Mouse (Mus musculus): Measurements from ENCODE around the gene Nktr. TPM values are rescaled to one million over a fixed set of nuclear protein-coding genes. Genes with fewer than 3 reads are reported as not detected.

The Nktr gene
- polyA plus RNA-seq, 1 experiment from 2014 or later: 45.3 TPM

DNA sequence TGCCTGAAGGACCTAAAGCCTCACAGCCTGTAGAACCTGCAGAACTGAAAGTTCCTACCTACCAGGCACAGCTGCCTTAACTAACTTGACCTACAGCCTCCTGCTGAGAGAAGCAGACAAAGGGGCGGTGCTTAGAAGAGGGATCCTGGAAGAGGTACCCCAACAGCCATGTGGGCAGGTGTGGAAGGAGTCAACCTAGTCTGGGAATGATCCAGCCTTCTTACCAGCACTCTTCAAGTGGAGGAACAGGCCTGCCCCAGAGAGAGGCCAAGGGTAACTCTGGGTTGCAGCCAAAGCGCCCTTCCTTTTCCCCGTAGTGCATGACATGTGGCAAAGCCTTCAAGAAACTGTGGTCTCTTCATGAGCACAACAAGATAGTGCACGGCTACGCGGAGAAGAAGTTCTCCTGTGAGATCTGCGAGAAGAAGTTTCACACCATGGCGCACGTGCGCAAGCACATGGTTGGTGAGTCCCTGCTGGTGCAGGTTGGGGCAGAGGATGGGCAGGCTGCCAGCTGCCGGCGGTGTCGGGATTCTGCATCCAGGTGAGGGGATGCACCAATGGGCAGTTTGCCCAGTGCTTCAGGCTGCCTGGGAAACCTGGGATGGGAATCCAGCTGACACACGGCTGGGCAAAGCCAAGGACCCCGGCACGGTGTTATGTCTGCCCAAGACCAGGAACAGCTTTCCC lies 46.3 kb downstream of the Nktr start:
- H3K9me3 ChIP-seq (replicated peaks; ENCODE audit: control insufficient read depth, low read length, poor library complexity, severe bottlenecking): no peaks in the 10 kb centered on the region
- ATAC-seq: no peak
- 86% methylated on average over 16 of the region's 16 CpGs for WGBS
- H3K36me3 ChIP-seq (ENCODE audit: control insufficient read depth, insufficient read depth, low read length): peaks cover 29% of the 10 kb centered on the region
- peaks cover 15% of the 10 kb centered on the region for H3K4me1 ChIP-seq (ENCODE audit: control insufficient read depth, insufficient read depth, low read length)
- no peak overlapping the region for H3K27ac ChIP-seq (ENCODE audit: low read length)
- no peaks in the 10 kb centered on the region for H3K27me3 ChIP-seq (ENCODE audit: control insufficient read depth, insufficient read depth, low read depth, low read length)
- no peak overlapping the region for H3K4me2 ChIP-seq (ENCODE audit: low read length)
- H3K9ac ChIP-seq (ENCODE audit: low read depth, low read length): no peak overlapping the region
- H3K4me3 ChIP-seq (ENCODE audit: low read depth, low read length): no peak overlapping the region

DNA sequence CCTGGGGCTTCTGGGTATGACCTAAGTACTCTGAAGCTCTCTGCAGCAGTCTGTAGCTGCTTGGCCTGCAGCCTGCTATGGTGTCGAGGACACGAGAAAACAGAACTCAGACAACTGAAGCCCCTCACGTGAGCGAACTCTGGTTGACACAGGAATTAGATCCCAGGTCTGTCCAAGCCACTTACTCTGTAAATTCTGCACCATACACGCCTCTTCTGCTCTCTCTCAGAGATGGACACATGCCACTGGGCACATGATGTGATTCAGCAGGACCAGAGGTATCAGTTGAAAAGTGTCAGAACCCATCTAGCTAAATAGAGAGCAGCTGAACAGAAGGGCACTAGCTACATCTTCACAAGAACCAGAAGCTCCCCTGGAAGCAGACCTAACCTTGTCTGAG lies 53.4 kb downstream of the Nktr start:
- no peak overlapping the region for H3K4me3 ChIP-seq (ENCODE audit: low read depth, low read length)
- no peaks in the 10 kb centered on the region for H3K9me3 ChIP-seq (replicated peaks; ENCODE audit: control insufficient read depth, low read length, poor library complexity, severe bottlenecking)
- ATAC-seq: no peak
- no peaks in the 10 kb centered on the region for H3K4me1 ChIP-seq (ENCODE audit: control insufficient read depth, insufficient read depth, low read length)
- peaks cover 7% of the 10 kb centered on the region for H3K36me3 ChIP-seq (ENCODE audit: control insufficient read depth, insufficient read depth, low read length)
- peaks cover 8% of the 10 kb centered on the region; the same call in 1 of the 2 replicates for H3K27me3 ChIP-seq (ENCODE audit: control insufficient read depth, insufficient read depth, low read depth, low read length)
- H3K27ac ChIP-seq (ENCODE audit: low read length): no peak overlapping the region
- WGBS: 80% methylated on average over 5 of the region's 5 CpGs
- H3K4me2 ChIP-seq (ENCODE audit: low read length): no peak overlapping the region
- H3K9ac ChIP-seq (ENCODE audit: low read depth, low read length): no peak overlapping the region

DNA sequence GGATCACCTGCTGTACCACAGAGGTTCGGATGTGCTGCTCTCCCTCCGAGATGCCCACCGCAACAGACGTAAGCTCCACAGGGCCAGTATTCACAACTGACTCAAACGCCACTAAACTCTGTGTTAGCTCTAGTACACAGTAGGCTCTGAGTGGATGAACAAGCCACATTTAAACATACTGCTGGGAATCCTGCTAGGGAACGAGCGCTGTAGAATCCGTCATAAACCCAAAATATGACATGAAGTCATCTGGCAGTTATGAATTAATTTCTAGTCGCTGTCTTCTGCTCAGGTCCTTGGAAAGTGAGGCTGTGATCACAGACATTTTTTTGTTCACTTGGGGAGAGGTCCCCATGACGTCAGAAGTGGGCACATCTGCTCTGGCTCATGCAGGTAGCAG lies 57.0 kb downstream of the Nktr start:
- 79% methylated on average over 10 of the region's 10 CpGs for WGBS
- no peak for ATAC-seq
- Histone ChIP-seq H3K27ac (ENCODE audit: low read length) (no peak overlapping the region), H3K4me2 (ENCODE audit: low read length) (no peak overlapping the region), H3K4me3 (ENCODE audit: low read depth, low read length) (no peak overlapping the region), H3K27me3 (ENCODE audit: control insufficient read depth, insufficient read depth, low read depth, low read length) (peaks cover 24% of the 10 kb centered on the region), H3K9me3 (replicated peaks; ENCODE audit: control insufficient read depth, low read length, poor library complexity, severe bottlenecking) (no peaks in the 10 kb centered on the region), H3K36me3 (ENCODE audit: control insufficient read depth, insufficient read depth, low read length) (no peaks in the 10 kb centered on the region), H3K9ac (ENCODE audit: low read depth, low read length) (no peak overlapping the region), H3K4me1 (ENCODE audit: control insufficient read depth, insufficient read depth, low read length) (no peaks in the 10 kb centered on the region)

DNA sequence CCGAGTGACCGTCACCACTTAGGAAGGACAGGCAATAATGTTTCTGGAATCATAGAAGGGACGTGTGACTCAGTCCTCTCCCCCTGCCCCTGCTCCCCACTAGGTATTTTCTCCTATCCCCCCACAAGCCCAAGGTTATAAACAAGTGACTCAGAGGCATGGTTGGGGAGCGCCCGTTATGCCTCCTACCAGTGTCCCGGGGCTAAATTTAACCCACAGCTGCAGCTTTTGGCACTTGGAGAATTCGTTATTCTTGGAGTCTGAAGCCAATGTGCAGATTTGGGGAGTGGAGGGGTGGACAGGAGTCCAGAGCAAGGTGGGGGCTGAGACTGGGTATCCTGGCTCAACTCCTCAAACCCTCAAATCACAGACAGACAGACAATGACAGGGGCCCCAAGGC lies 57.5 kb downstream of the Nktr start:
- no peak for ATAC-seq
- H3K9me3 ChIP-seq (replicated peaks; ENCODE audit: control insufficient read depth, low read length, poor library complexity, severe bottlenecking): no peaks in the 10 kb centered on the region

DNA sequence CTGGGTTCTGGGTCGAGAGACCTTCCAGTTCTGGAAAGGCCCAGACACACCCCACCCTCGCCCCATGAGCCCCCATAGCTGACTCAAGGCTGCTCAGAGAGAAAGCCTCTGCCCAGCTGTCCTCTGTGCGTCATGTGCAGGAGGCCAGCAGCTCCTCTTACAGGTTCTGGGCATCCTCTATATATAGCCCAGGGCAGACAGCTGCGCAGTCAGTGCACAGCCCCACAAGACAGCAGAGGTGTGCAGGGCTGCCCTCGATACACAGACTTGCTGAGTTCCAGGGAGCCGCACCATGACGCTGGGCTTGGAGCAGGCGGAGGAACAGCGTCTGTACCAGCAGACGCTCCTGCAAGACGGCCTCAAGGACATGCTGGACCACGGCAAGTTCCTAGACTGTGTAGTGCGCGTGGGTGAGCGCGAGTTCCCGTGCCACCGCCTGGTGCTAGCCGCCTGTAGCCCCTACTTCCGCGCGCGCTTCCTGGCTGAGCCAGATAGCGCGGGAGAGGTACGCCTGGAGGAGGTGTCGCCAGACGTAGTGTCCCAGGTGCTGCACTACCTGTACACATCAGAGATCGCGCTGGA lies 58.6 kb downstream of the Nktr start, which contains the start of gene Klhl40:
Gene Klhl40, plus strand, starts transcription at position 124 of the 582 bp plus-strand sequence.
- WGBS: 19% methylated on average over 30 of the region's 30 CpGs
- peak; percentile 69 for ATAC-seq
- Histone ChIP-seq H3K4me3 (ENCODE audit: low read depth, low read length) (peak within 1 kb of the TSS; percentile 38), H3K4me2 (ENCODE audit: low read length) (peak within 1 kb of the TSS; percentile 79), H3K9me3 (replicated peaks; ENCODE audit: control insufficient read depth, low read length, poor library complexity, severe bottlenecking) (no peaks in the 10 kb centered on the region), H3K9ac (ENCODE audit: low read depth, low read length) (peak within 1 kb of the TSS; percentile 62), H3K36me3 (ENCODE audit: control insufficient read depth, insufficient read depth, low read length) (no peaks in the 10 kb centered on the region), H3K27ac (ENCODE audit: low read length) (0 out of 2 replicates have a peak within 1 kb of the TSS, but pooled peaks have one; percentile 23), H3K27me3 (ENCODE audit: control insufficient read depth, insufficient read depth, low read depth, low read length) (peaks cover 24% of the 10 kb centered on the region), H3K4me1 (ENCODE audit: control insufficient read depth, insufficient read depth, low read length) (no peaks in the 10 kb centered on the region)

More for the DNA sequence above, 57.5 kb downstream of the Nktr start:
- Histone ChIP-seq H3K9ac (ENCODE audit: low read depth, low read length) (no peak overlapping the region), H3K4me3 (ENCODE audit: low read depth, low read length) (no peak overlapping the region), H3K36me3 (ENCODE audit: control insufficient read depth, insufficient read depth, low read length) (no peaks in the 10 kb centered on the region), H3K4me2 (ENCODE audit: low read length) (no peak overlapping the region), H3K27me3 (ENCODE audit: control insufficient read depth, insufficient read depth, low read depth, low read length) (peaks cover 24% of the 10 kb centered on the region), H3K27ac (ENCODE audit: low read length) (no peak overlapping the region), H3K4me1 (ENCODE audit: control insufficient read depth, insufficient read depth, low read length) (no peaks in the 10 kb centered on the region)
- 84% methylated on average over 7 of the region's 7 CpGs for WGBS

DNA sequence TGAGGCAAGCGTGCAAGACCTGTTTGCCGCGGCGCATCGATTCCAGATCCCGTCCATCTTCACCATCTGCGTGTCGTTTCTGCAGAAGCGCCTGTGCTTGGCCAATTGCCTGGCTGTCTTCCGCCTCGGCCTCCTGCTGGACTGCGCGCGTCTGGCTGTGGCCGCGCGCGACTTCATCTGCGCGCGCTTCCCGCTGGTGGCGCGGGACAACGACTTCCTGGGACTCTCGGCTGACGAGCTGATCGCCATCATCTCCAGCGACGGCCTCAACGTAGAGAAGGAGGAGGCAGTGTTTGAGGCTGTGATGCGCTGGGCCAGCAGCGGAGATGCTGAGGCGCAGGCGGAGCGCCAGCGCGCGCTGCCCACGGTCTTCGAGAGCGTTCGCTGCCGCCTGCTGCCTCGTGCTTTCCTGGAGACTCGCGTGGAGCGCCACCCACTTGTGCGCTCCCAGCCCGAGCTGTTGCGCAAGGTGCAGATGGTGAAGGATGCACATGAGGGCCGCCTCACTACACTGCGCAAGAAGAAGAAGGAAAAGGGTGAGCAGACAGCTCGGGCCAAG lies 59.2 kb downstream of the Nktr start:
- Histone ChIP-seq H3K4me1 (ENCODE audit: control insufficient read depth, insufficient read depth, low read length) (no peaks in the 10 kb centered on the region), H3K27ac (ENCODE audit: low read length) (0 out of 2 replicates have a peak overlapping the region, but pooled peaks have one; percentile 23), H3K9me3 (replicated peaks; ENCODE audit: control insufficient read depth, low read length, poor library complexity, severe bottlenecking) (no peaks in the 10 kb centered on the region), H3K36me3 (ENCODE audit: control insufficient read depth, insufficient read depth, low read length) (no peaks in the 10 kb centered on the region), H3K4me2 (ENCODE audit: low read length) (peak overlapping the region; percentile 79), H3K4me3 (ENCODE audit: low read depth, low read length) (peak overlapping the region; percentile 38), H3K9ac (ENCODE audit: low read depth, low read length) (peak overlapping the region; percentile 62), H3K27me3 (ENCODE audit: control insufficient read depth, insufficient read depth, low read depth, low read length) (peaks cover 24% of the 10 kb centered on the region)
- peak; percentile 64 for ATAC-seq
- 11% methylated on average over 54 of the region's 54 CpGs for WGBS

DNA sequence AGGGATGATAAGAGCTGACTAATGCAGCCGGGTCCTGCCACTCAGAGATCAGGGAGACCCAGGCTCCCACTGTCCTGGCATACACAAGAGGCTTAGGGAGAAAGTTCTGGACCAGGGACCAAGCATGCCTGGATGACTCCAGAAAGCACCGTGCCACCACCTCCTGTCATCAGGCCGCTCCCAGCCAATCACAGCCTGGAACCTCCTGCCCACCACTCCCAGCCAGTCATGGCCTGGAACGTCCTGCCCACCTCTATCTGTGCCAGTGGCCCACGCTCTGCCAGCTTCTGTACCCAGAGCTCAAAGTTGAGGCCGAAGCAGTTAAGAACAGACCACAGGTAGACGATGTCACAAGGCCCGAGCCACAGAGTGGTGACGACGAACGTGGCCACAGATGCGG lies 65.8 kb downstream of the Nktr start:
- H3K9ac ChIP-seq (ENCODE audit: low read depth, low read length): no peak overlapping the region
- H3K4me1 ChIP-seq (ENCODE audit: control insufficient read depth, insufficient read depth, low read length): no peaks in the 10 kb centered on the region
- 92% methylated on average over 12 of the region's 12 CpGs for WGBS
- no peak overlapping the region for H3K4me2 ChIP-seq (ENCODE audit: low read length)
- ATAC-seq: no peak
- no peak overlapping the region for H3K27ac ChIP-seq (ENCODE audit: low read length)
- H3K36me3 ChIP-seq (ENCODE audit: control insufficient read depth, insufficient read depth, low read length): no peaks in the 10 kb centered on the region
- H3K4me3 ChIP-seq (ENCODE audit: low read depth, low read length): no peak overlapping the region
- H3K9me3 ChIP-seq (replicated peaks; ENCODE audit: control insufficient read depth, low read length, poor library complexity, severe bottlenecking): no peaks in the 10 kb centered on the region
- H3K27me3 ChIP-seq (ENCODE audit: control insufficient read depth, insufficient read depth, low read depth, low read length): no peaks in the 10 kb centered on the region

DNA sequence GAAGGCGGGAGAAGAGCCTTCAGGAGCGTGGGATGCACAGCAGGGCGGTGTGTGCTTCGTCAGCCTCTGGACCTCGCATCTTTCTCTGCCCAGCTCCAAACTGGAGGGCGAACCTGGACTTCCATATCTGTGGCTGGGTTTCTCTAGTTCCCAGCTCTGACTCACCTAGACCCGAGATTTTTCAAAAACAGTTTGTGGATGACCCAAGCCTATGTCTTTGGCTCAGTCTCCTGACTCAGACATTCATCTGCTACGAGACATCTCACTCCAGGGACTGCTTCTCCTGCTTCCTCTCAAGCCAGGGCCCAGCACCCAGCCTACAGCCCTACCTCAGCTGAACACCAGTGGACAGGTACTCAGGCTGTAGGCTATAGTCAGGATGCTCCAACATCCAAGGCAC lies 66.3 kb downstream of the Nktr start:
- H3K36me3 ChIP-seq (ENCODE audit: control insufficient read depth, insufficient read depth, low read length): no peaks in the 10 kb centered on the region
- no peak overlapping the region for H3K27ac ChIP-seq (ENCODE audit: low read length)
- 81% methylated on average over 8 of the region's 8 CpGs for WGBS
- no peak overlapping the region for H3K4me3 ChIP-seq (ENCODE audit: low read depth, low read length)
- no peaks in the 10 kb centered on the region for H3K4me1 ChIP-seq (ENCODE audit: control insufficient read depth, insufficient read depth, low read length)
- no peak overlapping the region for H3K9ac ChIP-seq (ENCODE audit: low read depth, low read length)
- H3K27me3 ChIP-seq (ENCODE audit: control insufficient read depth, insufficient read depth, low read depth, low read length): no peaks in the 10 kb centered on the region
- no peaks in the 10 kb centered on the region for H3K9me3 ChIP-seq (replicated peaks; ENCODE audit: control insufficient read depth, low read length, poor library complexity, severe bottlenecking)
- ATAC-seq: no peak
- no peak overlapping the region for H3K4me2 ChIP-seq (ENCODE audit: low read length)

DNA sequence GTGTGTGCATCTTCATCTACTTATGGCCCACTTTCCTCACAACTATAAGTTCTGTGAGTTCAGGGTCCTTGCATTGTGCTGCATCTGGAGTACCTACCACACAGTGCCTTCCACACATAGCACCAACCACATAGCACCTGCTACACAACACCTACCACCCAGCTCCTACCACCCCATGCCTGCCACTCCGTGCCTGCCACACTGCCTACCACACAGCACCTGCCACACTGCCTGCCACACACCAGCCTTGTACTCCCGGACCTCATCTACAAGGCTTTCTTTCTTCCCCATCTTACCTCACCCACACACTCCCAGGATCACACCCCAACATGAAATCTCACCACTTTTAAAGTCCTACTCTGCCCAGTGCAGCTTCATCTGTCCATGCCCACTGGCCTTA lies 67.4 kb downstream of the Nktr start:
- no peaks in the 10 kb centered on the region for H3K27me3 ChIP-seq (ENCODE audit: control insufficient read depth, insufficient read depth, low read depth, low read length)
- no peak overlapping the region for H3K9ac ChIP-seq (ENCODE audit: low read depth, low read length)
- no peak overlapping the region for H3K4me2 ChIP-seq (ENCODE audit: low read length)
- no peaks in the 10 kb centered on the region for H3K36me3 ChIP-seq (ENCODE audit: control insufficient read depth, insufficient read depth, low read length)
- no peak overlapping the region for H3K27ac ChIP-seq (ENCODE audit: low read length)
- 80% methylated on average over 2 of the region's 2 CpGs for WGBS
- no peaks in the 10 kb centered on the region for H3K9me3 ChIP-seq (replicated peaks; ENCODE audit: control insufficient read depth, low read length, poor library complexity, severe bottlenecking)
- H3K4me3 ChIP-seq (ENCODE audit: low read depth, low read length): no peak overlapping the region
- H3K4me1 ChIP-seq (ENCODE audit: control insufficient read depth, insufficient read depth, low read length): no peaks in the 10 kb centered on the region
- ATAC-seq: no peak
